Mouse (Mus musculus): ENCODE results near the gene Etv2.

Gene Etv2

DNA sequence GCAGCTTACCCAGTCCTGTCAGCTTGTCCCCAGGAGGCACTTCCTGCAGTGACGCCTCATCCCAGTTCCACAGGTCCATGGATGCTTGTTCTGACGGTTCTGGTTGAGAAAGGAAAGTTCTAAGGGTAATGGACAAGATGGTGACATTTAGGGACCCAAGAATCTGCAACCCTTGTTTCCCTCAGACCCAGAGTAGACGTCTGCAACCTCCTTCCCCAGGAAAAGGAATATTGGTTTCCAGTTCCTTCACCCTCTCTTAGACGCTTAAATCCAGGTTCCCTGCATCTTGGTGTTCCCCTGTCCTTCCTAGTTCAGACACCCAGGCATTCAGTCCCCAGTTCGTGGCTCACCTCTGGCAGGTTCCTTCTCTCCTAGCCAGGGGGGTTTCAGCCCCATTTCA is at the start of gene Etv2:
Gene Etv2 (minus strand): TSS at position 101 of the 400 bp plus-strand sequence.
- DNase-seq (ENCODE audit: low spot score) = no peak

DNA sequence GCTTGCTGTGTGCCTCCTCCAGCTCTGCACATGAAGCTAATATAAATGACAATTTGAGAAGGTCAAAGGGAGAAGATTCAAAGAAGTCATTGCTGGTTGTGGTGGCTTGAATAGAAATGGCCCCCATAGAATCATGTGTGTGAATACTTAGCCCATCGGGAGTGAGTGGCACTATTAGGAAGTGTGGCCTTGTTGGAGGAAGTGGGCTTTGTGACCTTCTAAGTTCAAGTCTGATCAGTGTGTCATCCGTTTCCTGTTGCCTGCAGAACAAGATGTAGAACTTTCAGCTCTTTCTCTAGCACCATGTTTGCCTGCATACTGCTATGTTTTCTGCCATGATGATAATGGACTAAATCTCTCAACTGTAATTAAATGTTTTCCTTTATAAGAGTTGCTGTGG is 47.8 kb upstream of the Etv2 start:
- no peak for DNase-seq (ENCODE audit: low spot score)

DNA sequence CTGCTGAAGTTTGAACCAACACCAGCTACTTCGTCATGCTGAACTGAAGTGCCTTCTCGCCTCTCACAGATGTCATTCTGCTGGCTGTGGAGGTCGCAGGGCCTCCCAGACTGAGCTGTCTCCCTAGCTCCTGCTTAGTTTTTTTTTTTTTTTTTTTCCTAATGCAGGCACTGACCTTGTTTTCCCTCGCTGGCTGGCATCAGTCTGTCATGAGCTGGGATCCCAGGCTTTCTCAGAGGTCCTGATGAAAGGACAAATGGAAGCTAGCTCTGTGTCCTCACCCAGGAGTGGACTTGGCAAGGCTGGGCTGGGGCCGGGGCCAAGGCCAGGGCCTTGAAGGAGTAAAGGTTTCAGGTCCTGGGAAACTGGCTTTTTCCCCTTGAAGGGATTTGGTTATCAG is 46.2 kb upstream of the Etv2 start:
- DNase-seq (ENCODE audit: low spot score) = no peak

DNA sequence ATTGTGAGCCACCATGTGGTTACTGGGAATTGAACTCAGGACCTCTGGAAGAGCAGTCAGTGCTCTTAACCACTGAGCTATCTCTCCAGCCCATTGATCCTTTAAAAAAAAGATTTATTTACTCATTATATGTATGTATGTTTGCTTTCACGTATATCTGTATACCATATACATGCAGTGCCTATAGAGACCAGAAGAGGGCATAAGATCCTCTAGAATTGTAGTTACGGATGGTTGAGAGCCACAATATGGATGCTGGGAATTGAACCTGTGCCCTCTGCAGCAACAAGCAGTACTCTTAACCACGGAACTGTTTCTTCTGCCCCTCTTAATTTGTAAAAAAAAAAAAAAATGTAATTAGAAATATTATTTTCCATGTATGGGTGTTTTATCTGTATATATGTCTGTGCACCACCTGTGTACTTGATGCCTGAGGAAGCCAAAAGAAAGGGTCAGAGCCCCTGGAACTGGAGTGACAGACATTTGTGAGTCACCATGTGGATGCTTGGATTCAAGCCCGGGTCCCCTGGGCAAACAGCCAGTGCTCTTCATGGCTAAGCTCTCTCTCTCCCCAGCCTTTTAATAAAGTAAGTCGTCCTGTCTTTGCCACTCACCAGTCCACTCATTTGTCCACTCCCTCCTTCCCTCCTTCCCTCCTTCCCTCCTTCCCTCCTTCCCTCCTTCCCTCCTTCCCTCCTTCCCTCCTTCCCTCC is 42.8 kb upstream of the Etv2 start:
- DNase-seq (ENCODE audit: low spot score) = peak; percentile 61

DNA sequence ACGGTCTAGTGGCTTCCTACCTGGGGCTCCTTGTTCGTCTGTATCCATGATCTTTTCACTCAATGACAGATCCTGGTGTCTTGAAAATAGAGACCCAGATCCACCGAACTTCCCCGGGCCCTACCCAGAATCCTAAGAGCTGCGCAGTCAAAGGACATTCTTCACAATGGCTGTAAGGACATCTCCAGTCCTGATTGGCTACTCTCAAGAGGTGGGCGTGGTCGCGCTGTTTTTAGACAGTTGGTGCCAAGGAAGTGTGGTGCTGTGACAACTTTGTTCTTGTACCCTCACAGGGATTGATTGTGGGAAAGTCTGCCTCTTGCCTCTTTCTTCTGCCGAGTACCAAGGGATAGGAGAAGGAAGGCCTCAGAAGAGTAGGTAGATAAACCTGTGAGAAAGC is 35.8 kb upstream of the Etv2 start, which contains the start of gene Pmis2:
Gene Pmis2 (minus strand): TSS at position 126 of the 400 bp plus-strand sequence.
- no peak for DNase-seq (ENCODE audit: low spot score)

DNA sequence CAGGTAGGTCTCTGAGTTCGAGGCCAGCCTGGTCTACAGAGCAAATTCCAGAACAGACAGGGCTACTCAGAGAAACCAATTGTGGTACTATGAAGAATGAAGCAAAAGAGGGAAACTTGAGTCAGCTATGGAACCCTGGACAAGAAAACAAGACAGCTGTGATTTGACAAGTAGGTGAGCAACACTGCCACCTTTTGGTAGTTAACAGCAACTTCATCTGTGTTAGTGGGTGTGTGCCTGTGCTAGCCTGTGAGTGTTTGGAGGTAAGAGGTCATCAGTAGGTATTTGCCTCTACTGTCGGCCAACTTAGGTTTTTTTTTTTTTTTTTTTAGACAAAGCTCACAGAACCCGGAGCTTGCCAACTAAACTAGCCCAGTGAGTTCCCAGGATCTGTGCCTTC is 33.6 kb upstream of the Etv2 start:
- DNase-seq (ENCODE audit: low spot score) = peak; percentile 17

DNA sequence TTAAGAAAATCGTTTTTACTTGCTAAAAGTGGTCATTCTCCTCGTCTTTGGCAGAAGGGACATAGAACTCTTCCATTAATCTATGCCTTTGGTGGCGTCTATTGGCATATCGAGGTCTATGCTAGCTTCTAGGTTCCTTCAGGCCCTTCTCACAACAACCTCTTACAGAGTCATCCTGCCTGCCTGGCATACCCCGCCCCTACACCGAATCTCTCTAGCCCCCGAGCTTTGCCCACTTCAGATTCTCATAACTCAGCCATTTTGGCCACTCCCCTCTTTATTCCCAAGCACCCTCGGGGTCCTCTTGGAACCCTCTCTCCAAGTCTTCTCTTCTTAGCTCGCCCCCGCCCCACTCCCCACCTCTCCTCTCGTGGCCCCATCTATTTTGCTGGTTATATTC is 29.7 kb upstream of the Etv2 start:
- no peak for DNase-seq (ENCODE audit: low spot score)

DNA sequence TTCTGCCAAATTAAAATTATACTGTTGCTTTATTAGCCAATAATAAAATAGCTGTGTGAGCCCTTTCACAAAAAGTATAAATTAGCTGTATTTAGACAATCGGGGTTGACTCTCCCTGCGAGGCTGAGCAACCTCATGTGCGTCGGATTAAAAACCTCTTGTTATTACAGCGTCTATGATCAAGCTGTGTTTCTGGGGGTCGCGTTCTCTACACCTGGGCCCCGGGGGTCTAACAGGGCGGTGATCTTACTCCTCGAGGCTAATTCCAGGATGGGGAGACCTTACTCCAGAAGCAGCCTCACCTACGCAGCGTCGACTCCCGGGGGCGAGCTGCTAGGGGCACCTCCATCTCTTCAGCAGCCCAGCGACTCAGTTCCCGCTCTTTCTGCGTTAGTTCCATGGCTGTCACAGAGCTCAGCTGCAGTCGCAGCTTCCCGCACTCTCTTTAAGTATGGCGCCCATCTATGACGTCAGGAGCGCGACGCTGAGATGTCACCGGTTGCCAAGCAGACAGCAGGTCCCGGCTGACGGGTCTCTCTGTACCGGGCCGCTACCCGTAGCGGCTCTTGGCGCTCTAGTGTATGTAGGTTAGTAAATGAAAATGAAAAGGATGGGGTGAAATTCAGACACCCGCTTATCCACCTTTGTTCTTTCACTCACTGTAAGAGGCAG is 29.0 kb upstream of the Etv2 start, which contains the start of gene Haus5:
Gene Haus5 (minus strand): TSS at position 466 of the 672 bp plus-strand sequence.
- DNase-seq (ENCODE audit: low spot score) = peak; percentile 86

DNA sequence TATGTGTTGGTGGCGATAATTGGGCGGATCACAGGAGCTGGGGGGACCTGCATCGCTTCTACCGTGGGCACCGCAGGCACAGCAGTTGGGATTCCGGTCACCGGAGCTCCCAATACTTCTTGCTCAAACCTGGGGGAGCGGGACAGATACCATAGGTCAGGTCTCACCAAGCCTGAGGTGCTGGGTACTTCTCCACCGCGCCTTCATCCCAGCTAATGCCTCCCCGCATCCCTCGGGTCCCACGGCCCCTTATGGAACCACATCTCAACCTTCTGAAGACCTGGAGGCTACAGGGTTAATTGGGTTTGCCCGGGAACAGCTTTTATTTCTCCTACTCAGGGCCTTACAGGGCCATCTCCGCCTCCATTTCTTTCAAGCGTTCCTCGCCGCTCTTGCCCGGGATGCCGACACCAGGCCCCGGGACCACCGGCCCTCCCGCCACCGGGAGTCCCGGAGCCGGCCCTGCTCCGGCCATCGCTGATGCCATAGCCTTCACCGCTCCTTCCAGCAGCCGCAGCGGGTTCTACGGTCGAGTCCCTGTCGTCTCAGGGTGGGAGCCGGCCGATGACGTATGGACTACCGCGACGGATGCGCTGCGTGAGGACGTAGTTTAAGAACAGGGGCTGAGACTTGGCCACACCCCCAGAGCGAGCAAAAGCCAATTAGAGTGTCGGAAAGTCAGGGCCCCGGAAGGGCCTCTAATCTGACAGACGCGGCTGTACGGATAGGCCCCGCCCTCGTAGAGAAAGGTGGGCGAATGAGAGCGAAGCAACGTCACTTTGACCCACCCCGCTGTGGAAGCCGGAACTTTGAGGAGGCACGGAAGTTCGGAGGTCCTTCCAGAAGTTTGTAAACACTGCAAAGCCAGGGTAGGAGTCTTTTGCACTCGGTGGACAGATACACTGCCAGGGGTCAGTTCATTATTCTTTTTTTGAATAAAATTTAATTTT is 14.2 kb upstream of the Etv2 start, which contains the start of gene Rbm42:
Gene Rbm42 (minus strand): TSS at position 727 of the 950 bp plus-strand sequence.
- peak; percentile 98 for DNase-seq (ENCODE audit: low spot score)

DNA sequence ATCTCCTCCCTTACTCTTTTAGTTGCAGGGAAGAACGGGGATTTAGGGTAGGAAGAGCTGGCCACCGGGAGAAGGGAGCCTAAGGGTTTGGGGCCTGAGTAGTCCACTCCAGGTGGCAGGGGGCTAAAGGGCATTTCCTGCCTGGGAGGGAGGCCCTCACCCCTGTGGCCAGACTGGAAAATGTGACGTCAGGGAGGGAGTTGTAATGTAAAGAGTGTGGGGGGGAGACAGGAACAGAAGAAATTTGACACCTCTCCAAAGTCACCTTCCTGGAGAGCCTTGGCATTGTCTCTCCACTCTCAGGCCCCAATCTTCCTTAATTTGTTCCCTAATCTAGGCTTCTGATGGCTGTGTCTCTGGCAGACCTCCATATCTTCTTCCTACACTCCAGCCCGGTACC is 3.4 kb upstream of the Etv2 start:
- no peak for DNase-seq (ENCODE audit: low spot score)

DNA sequence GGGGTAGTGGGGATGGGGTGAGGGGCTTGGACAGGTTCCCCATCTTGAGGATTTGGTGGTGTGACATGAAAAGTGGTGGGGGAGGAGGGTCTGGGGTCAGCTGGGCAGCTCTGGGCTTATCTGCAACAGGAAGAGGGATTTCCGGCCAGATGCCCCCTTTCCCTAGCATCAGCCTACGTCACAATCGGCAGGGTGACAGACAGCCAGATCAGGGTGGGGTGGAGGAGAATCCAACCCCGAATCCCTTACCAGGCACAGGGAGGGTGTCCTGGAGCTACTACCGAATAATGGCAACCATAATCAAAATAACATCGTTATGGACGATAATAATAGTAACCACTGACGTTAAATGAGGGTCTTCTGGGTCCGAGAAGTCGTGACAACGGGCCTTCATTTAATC is 743 bp upstream of the Etv2 start:
- no peak for DNase-seq (ENCODE audit: low spot score)

DNA sequence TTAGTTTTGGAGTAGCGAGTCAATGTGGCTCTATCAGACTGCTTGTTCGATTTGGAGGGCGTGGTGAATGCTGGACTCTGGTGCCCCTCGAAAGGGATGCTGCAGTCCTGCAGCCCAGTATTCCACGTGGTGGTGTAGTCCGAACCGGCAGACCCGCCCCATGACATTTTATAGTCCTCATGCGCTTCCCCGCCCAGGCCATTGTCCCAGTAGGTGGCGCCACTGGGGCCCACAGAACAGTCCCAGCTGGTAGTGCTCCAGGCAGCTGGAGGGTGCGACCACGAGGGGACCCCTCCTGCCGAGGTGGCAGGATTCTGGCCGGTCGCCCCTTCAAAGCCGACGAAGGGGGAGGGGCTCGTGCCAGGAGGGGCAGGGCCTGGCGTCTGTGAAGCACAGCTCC is 1.0 kb downstream of the Etv2 start:
- DNase-seq (ENCODE audit: low spot score) = no peak

DNA sequence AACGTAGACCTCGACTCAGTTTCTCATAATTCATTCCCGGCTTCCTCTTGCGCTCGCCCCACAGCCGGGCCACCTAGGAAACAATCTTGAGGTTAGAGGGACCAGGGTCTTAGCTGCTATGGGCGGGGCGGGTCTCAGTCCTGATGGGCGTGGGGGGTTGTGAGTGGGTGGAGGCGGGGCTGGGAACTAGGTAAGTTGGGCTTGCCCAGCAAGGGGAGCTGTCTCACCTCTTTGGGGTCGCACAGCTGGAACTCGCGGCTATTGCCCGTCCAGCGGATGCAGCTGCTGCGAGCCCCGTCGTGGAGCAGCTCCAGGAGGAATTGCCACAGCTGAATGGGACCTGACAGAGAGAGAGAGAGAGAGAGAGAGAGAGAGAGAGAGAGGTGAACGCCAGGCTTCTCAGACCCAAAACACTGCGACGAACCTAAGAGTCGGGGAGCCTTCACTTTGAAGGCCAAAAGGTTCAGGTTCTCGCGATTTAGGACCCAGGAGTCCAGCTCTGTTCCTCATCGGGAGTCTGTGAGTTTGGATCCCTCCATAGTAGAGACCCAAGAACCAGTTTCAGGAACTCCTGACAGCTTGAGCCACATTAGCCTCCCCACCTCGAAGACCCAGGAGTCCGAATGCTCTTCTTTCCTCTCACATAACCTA is 1.8 kb downstream of the Etv2 start:
- DNase-seq (ENCODE audit: low spot score) = no peak

DNA sequence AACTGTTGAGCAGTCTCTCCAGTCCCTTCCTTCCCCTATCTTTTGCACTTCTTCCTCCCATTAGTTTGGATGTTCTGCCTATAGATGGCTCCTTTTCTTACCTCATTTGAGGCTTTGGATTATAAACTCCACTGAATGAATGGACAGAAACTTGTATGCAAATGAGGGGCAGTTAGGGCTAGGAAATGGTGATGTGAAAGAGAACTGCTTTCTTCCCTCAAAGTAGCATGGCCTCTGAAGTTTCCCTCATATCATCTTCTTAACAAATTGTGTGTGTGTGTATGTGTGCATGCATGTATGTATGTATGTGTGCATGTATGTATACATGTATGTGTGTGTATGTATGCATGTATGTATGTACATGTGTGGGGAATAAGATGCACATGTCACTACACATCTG is 6.6 kb downstream of the Etv2 start:
- no peak for DNase-seq (ENCODE audit: low spot score)

DNA sequence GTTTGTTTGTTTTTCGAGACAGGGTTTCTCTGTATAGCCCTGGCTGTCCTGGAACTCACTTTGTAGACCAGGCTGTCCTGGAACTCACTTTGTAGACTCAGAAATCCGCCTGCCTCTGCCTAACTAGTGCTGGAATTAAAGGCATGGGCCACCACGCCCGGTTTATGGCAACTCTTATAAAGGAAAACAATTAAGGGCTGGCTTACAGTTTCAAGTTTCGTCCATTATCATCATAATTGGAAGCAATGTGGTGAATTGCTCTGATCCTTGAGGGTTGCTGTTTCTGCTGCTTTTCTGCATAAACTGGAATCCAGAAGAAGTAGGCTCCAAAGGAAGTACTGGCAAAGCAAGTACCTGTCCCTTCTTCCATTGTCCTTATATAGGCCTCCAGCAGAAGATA is 9.0 kb downstream of the Etv2 start:
- no peak for DNase-seq (ENCODE audit: low spot score)

DNA sequence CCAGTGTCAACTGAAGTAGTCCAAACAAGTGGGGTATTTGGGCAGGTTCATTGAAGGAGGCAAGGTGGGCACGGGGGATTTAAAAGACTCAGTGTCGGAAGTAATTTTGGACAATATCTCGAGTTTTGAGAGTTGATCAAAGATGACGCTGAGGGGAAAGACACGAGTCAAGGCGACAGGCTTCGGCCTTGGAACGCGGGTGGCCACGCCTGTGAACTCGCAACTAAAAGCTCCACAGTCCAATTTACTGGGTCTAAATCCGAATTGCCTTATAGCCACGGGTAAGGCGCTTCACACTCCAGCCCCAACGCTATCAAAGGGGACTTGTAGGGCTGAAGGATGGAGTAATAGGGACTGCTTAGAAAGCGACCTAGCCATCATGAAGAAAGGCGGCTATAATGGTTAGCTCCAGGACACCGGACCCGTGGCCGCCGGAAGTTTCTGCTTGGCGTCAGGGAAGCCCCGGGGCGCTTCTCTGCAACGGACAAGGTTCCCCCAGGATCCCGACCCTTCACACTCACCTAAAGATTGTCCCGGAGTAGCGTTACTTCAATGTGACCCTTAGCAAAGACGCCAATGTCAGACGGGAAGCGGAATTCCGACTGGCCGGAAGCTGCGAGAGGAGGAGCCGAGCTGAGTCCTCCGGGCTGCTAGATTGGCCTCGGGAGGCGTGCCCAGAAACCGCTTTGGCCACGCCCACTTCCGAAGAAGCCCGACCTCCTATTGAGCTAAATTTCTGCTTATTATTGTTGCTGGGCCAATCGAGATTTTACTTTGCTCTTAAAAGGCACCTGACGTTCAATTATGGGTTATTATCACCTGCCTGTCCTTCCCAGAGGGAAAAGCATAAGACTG is 9.9 kb downstream of the Etv2 start, which contains the start of gene Cox6b1:
Gene Cox6b1 (minus strand): TSS at position 622 of the 855 bp plus-strand sequence.
- DNase-seq (ENCODE audit: low spot score) = peak; percentile 87

DNA sequence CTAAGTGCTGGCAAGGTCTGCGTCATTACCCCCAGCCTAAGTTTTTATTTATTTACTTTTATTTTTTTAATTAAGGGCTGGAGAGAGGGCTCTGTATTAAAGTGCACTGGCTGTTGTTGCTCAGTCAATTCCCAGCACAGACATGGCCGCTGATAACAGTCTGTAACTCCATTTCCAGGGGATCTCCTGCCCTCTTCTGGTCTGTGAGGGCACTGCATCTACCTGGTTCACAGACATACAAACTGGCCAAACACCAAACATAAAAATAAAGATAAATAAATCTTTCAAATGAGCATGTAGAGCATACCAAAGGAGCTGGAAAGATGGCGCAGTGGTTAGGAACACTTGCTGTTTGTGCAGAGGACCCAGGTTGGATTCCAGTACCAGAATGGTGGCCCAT is 16.4 kb downstream of the Etv2 start:
- peak; percentile 25 for DNase-seq (ENCODE audit: low spot score)

DNA sequence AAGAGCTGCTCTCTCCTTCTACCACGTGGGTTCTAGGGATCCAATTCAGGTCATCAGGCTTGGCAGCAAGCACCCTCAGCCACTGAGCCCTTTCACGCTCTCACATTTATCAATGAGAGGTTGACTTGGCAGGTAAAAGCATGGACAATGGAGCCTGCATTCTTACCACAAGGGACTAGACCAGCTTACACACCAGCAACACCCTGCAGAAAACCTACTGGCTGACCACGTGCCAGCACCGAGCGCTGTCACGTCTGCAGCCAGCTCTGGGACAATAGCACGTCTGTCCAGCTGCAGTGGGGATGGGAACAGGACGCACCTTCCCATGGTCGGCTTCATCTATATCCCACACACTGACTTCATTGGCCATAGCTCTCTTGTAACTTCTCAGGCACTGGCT is 17.0 kb downstream of the Etv2 start:
- no peak for DNase-seq (ENCODE audit: low spot score)

DNA sequence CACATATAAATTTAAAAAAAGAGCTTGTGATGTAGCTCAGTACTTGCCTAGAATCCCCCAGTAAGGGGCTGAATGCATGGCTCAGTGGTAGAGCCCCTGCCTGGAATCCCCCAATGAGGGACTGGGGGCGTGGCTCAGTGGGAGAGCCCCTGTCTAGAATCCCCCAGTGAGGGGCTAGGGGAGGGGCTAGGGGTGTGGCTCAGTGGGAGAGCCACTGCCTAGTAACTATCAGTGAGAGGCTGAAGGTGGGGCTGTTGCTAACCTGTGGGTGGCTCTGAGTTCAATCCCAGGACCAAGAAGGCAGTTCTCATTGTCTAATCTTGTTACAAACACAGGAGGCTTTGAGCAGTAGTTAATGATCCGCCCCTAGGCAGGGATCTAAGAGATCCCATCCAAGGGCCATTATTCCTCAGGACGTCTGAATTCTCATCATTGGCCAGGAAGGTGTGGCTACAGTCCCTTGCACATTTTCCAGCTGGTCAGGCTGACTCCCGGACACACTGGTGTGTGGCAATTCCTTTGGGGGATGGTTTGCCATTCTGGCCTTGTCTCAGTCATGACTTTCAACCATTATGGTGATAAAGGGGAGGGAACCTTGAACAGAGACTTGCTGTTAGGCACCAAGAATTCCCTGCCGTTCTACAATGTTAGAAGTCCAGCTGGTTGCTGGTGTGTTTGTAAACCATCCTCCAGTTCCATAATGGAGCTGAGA is 20.4 kb downstream of the Etv2 start:
- DNase-seq (ENCODE audit: low spot score) = peak; percentile 60

DNA sequence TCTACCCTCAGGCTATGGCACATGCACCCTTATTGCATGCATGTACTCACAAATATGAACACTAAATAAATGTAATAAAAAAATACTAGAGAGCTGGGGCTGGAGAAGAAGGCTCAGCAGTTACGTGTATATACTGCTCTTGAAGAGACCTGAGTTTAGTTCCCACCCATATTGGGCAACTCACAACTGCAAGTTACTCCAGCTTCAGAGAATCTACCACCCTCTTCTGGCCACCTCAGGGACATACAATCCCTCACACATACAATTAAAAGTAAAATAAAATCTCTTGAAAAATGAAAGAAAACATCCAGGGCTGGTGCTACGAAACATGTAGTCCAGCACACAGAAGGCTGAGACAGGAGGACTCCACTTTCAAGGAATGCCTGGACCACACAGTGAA is 21.2 kb downstream of the Etv2 start:
- DNase-seq (ENCODE audit: low spot score) = peak; percentile 56
